Mouse (Mus musculus) lung, adult 10 weeks (tissue): ENCODE data around the gene Gm13285. TPM values are rescaled to one million over a fixed set of nuclear protein-coding genes. Genes with fewer than 3 reads are reported as not detected.

Source experiments
- polyA plus RNA-seq: library from polyadenylated mRNA; stranded (reverse); fragments of 350-450 nt; fragmentation: Illumina TruSeq; extraction: RNeasy Lipid Tissue Mini Kit (QIAGEN cat#74804); gene quantifications from one replicate; pipeline ENCODE4 v1.2.3, GENCODE M21; 2014; ENCODE audit warnings: low read depth, low replicate concordance; ENCODE audit not compliant: insufficient read depth

Gm13285 gene
- polyA plus RNA-seq = not detected

GRCm38 (mm10) chr4:88799365-88799764 lies at the start of gene Gm13285:
Gm13285 (plus strand) TSS chr4:88799665.

GRCm38 (mm10) chr4:88754818-88755340 lies 44.6 kb upstream of the Gm13285 start, which contains the start of gene Gm13271:
Gm13271 (plus strand) TSS chr4:88754868.

GRCm38 (mm10) chr4:88759610-88760268 lies 39.7 kb upstream of the Gm13285 start, which contains the start of gene Gm13283:
Gm13283 (plus strand) TSS chr4:88760119.

GRCm38 (mm10) chr4:88773534-88773933 lies 25.9 kb upstream of the Gm13285 start, which contains the start of gene Gm13290:
Gm13290 (plus strand) TSS chr4:88773834.

GRCm38 (mm10) chr4:88776622-88777021 lies 22.8 kb upstream of the Gm13285 start, which contains the start of gene Gm13289:
Gm13289 (plus strand) TSS chr4:88776922.

GRCm38 (mm10) chr4:88779550-88779949 lies 19.9 kb upstream of the Gm13285 start, which contains the start of gene Gm13272:
Gm13272 (plus strand) TSS chr4:88779850.

GRCm38 (mm10) chr4:88781831-88782230 lies 17.6 kb upstream of the Gm13285 start, which contains the start of gene Ifnz:
Ifnz (plus strand) TSS chr4:88782131.

GRCm38 (mm10) chr4:88785409-88785808 lies 14.1 kb upstream of the Gm13285 start, which contains the start of gene Gm13276:
Gm13276 (plus strand) TSS chr4:88785709.

GRCm38 (mm10) chr4:88788402-88788801 lies 11.1 kb upstream of the Gm13285 start, which contains the start of gene Gm13277:
Gm13277 (plus strand) TSS chr4:88788632.

GRCm38 (mm10) chr4:88791250-88791649 lies 8.2 kb upstream of the Gm13285 start, which contains the start of gene Gm13278:
Gm13278 (plus strand) TSS chr4:88791550.

GRCm38 (mm10) chr4:88793936-88794675 lies 5.4 kb upstream of the Gm13285 start, which contains the start of gene Gm13275:
Gm13275 (plus strand) TSS chr4:88794487.

GRCm38 (mm10) chr4:88797097-88797496 lies 2.4 kb upstream of the Gm13285 start, which contains the start of gene Gm13279:
Gm13279 (plus strand) TSS chr4:88797397.

GRCm38 (mm10) chr4:88802954-88803353 lies 3.5 kb downstream of the Gm13285 start, which contains the start of gene Gm13287:
Gm13287 (plus strand) TSS chr4:88803254.

GRCm38 (mm10) chr4:88805231-88805630 lies 5.8 kb downstream of the Gm13285 start, which contains the start of gene Gm13288:
Gm13288 (plus strand) TSS chr4:88805531.

GRCm38 (mm10) chr4:88815928-88816327 lies 16.5 kb downstream of the Gm13285 start, which contains the start of gene Ifna7:
Ifna7 (plus strand) TSS chr4:88816228.

GRCm38 (mm10) chr4:88819659-88820058 lies 20.2 kb downstream of the Gm13285 start, which contains the start of gene Ifna11:
Ifna11 (plus strand) TSS chr4:88819959.

GRCm38 (mm10) chr4:88827116-88827515 lies 27.7 kb downstream of the Gm13285 start, which contains the start of gene Ifna6:
Ifna6 (plus strand) TSS chr4:88827416.

GRCm38 (mm10) chr4:88835225-88835624 lies 35.8 kb downstream of the Gm13285 start, which contains the start of gene Ifna5:
Ifna5 (plus strand) TSS chr4:88835525.

GRCm38 (mm10) chr4:88841438-88841911 lies 42.0 kb downstream of the Gm13285 start, which contains the start of gene Ifna4:
Ifna4 (plus strand) TSS chr4:88841861.

GRCm38 (mm10) chr4:88849698-88850097 lies 50.2 kb downstream of the Gm13285 start, which contains the start of gene Ifna1:
Ifna1 (plus strand) TSS chr4:88850087.

